Mouse (Mus musculus): ENCODE results near the gene Ppa1. TPM values are rescaled to one million over a fixed set of nuclear protein-coding genes. Genes with fewer than 3 reads are reported as not detected.

Ppa1 gene
- polyA plus RNA-seq, 1 experiment from 2014 or later, result 356 TPM

GRCm38 (mm10) chr10:61714771-61715461 is 66.6 kb downstream of the Ppa1 start, which contains the start of gene Aifm2:
Gene Aifm2 (plus strand): TSS chr10:61715263.
- H3K27ac ChIP-seq, result peak within 1 kb of the TSS; percentile 64
- WGBS, result 15% methylated on average over 36 of the region's 36 CpGs
- H3K27me3 ChIP-seq (ENCODE audit: low read depth, poor library complexity, severe bottlenecking), result peaks cover 17% of the 10 kb centered on the region; the same call in 1 of the 2 replicates
- DNase-seq (ENCODE audit: low spot score), result peak; percentile 87
- H3K36me3 ChIP-seq, result no peaks in the 10 kb centered on the region
- H3K9me3 ChIP-seq (replicated peaks), result no peaks in the 10 kb centered on the region
- H3K4me3 ChIP-seq, result peak within 1 kb of the TSS; percentile 67
- peaks cover 17% of the 10 kb centered on the region for H3K4me1 ChIP-seq

- no peaks in the 10 kb centered on the region for H3K9me3 ChIP-seq (replicated peaks)
- WGBS, result 3% methylated on average over 11 of the region's 11 CpGs
- H3K27me3 ChIP-seq (ENCODE audit: low read depth, poor library complexity, severe bottlenecking), result peaks cover 17% of the 10 kb centered on the region; the same call in 1 of the 2 replicates
- H3K4me3 ChIP-seq, result peak overlapping the region; percentile 67
- no peaks in the 10 kb centered on the region for H3K36me3 ChIP-seq
- DNase-seq (ENCODE audit: low spot score), result no peak
- peaks cover 17% of the 10 kb centered on the region for H3K4me1 ChIP-seq
- peak overlapping the region; percentile 64 for H3K27ac ChIP-seq
Observed at GRCm38 (mm10) chr10:61715462-61715837, 67.1 kb downstream of the Ppa1 start.

- DNase-seq (ENCODE audit: low spot score), result no peak
- no peak overlapping the region for H3K27ac ChIP-seq
- H3K27me3 ChIP-seq (ENCODE audit: low read depth, poor library complexity, severe bottlenecking), result peaks cover 17% of the 10 kb centered on the region; the same call in 1 of the 2 replicates
- H3K4me3 ChIP-seq, result peak overlapping the region; percentile 67; the same call in 1 of the 2 replicates
- no peaks in the 10 kb centered on the region for H3K36me3 ChIP-seq
- no peaks in the 10 kb centered on the region for H3K9me3 ChIP-seq (replicated peaks)
- H3K4me1 ChIP-seq, result peaks cover 17% of the 10 kb centered on the region
- 78% methylated on average over 7 of the region's 7 CpGs for WGBS
Observed at GRCm38 (mm10) chr10:61715996-61716864, 67.9 kb downstream of the Ppa1 start.

- Histone ChIP-seq H3K4me3 (no peak overlapping the region), H3K27me3 (ENCODE audit: low read depth, poor library complexity, severe bottlenecking) (peaks cover 17% of the 10 kb centered on the region; the same call in 1 of the 2 replicates), H3K9me3 (replicated peaks) (no peaks in the 10 kb centered on the region), H3K36me3 (no peaks in the 10 kb centered on the region), H3K27ac (no peak overlapping the region), H3K4me1 (peaks cover 17% of the 10 kb centered on the region)
- WGBS, result 90% methylated on average over 12 of the region's 12 CpGs
- DNase-seq (ENCODE audit: low spot score), result no peak
Observed at GRCm38 (mm10) chr10:61717406-61718296, 69.3 kb downstream of the Ppa1 start.

GRCm38 (mm10) chr10:61720331-61720730 is 72.0 kb downstream of the Ppa1 start:
- Histone ChIP-seq H3K9me3 (replicated peaks) (no peaks in the 10 kb centered on the region), H3K36me3 (no peaks in the 10 kb centered on the region), H3K4me3 (no peak overlapping the region), H3K27me3 (ENCODE audit: low read depth, poor library complexity, severe bottlenecking) (peaks cover 16% of the 10 kb centered on the region; the same call in 1 of the 2 replicates), H3K4me1 (peaks cover 8% of the 10 kb centered on the region), H3K27ac (0 out of 2 replicates have a peak overlapping the region, but pooled peaks have one; percentile 12)
- WGBS, result 88% methylated on average over 7 of the region's 7 CpGs
- no peak for DNase-seq (ENCODE audit: low spot score)

GRCm38 (mm10) chr10:61722215-61722614 is 73.9 kb downstream of the Ppa1 start:
- H3K4me1 ChIP-seq, result no peaks in the 10 kb centered on the region
- no peak overlapping the region for H3K4me3 ChIP-seq
- H3K36me3 ChIP-seq, result no peaks in the 10 kb centered on the region
- no peak for DNase-seq (ENCODE audit: low spot score)
- 81% methylated on average over 3 of the region's 3 CpGs for WGBS
- H3K9me3 ChIP-seq (replicated peaks), result no peaks in the 10 kb centered on the region
- H3K27me3 ChIP-seq (ENCODE audit: low read depth, poor library complexity, severe bottlenecking), result no peaks in the 10 kb centered on the region
- H3K27ac ChIP-seq, result no peak overlapping the region

GRCm38 (mm10) chr10:61723271-61723670 is 74.9 kb downstream of the Ppa1 start:
- Histone ChIP-seq H3K27me3 (ENCODE audit: low read depth, poor library complexity, severe bottlenecking) (peaks cover under 1% of the 10 kb centered on the region; the same call in 1 of the 2 replicates), H3K36me3 (no peaks in the 10 kb centered on the region), H3K4me1 (no peaks in the 10 kb centered on the region), H3K27ac (no peak overlapping the region), H3K4me3 (no peak overlapping the region), H3K9me3 (replicated peaks) (no peaks in the 10 kb centered on the region)
- WGBS, result 75% methylated on average over 6 of the region's 6 CpGs
- DNase-seq (ENCODE audit: low spot score), result no peak

Other genes starting within 250 kb of the Ppa1 start
- 0.13 and 0.36 TPM in 2 replicates for gene Nodal, start 230.6 kb upstream of the Ppa1 start, polyA plus RNA-seq (2016; fragmentation: Nextera tagmentation; extraction: Ambion mirVana)
- 83.2 and 85.7 TPM in 2 replicates for gene Eif4ebp2, start 195.9 kb upstream of the Ppa1 start, polyA plus RNA-seq (2016; fragmentation: Nextera tagmentation; extraction: Ambion mirVana)
- 10.9 and 11.4 TPM in 2 replicates for gene Lrrc20, start 172.8 kb upstream of the Ppa1 start, polyA plus RNA-seq (2016; fragmentation: Nextera tagmentation; extraction: Ambion mirVana)
- 0.04 TPM in 1 of 2 replicates, not detected in the other for gene Npffr1, start 53.1 kb upstream of the Ppa1 start, polyA plus RNA-seq (2016; fragmentation: Nextera tagmentation; extraction: Ambion mirVana)
- 220 and 231 TPM in 2 replicates for gene Sar1a, start 31.7 kb downstream of the Ppa1 start, polyA plus RNA-seq (2016; fragmentation: Nextera tagmentation; extraction: Ambion mirVana)
- 38.2 and 39.9 TPM in 2 replicates for gene Tysnd1, start 47.0 kb downstream of the Ppa1 start, polyA plus RNA-seq (2016; fragmentation: Nextera tagmentation; extraction: Ambion mirVana)
- gene Aifm2, start 66.7 kb downstream of the Ppa1 start, polyA plus RNA-seq (2016; fragmentation: Nextera tagmentation; extraction: Ambion mirVana), result 8.3 and 11.3 TPM in 2 replicates
- 285 and 298 TPM in 2 replicates for gene H2afy2, start 135.6 kb downstream of the Ppa1 start, polyA plus RNA-seq (2016; fragmentation: Nextera tagmentation; extraction: Ambion mirVana)